Mouse (Mus musculus): ENCODE measurements at regions not wholly inside any gene's neighbourhood (a gene's known extent, or its start where the extent isn't known, plus 50 kb on each side); places are given as distances from the start of the nearest gene placed in this dataset.
"Not testable (repeated sequence)": the region's sequence is repeated elsewhere in the genome, so short reads cannot be mapped to it uniquely, and the experiment has no call there.

- peak; percentile 87 to 90 for DNase-seq
Measured at GRCm38 (mm10) chr13:74563483-74564330, 69.9 kb upstream of the Zfp825 start.

GRCm38 (mm10) chr13:74564331-74564727 is 70.5 kb upstream of the Zfp825 start:
- DNase-seq: not testable (repeated sequence)

GRCm38 (mm10) chr13:74569967-74570366 is 69.4 kb upstream of the Erap1 start:
- DNase-seq: peak in 1 of 2 experiments; percentile 1
